Mouse (Mus musculus): ENCODE measurements around the gene Tpm1. TPM values are rescaled to one million over a fixed set of nuclear protein-coding genes. Genes with fewer than 3 reads are reported as not detected.

The Tpm1 gene
- polyA plus RNA-seq, 1 experiment from 2014 or later, result 577 TPM

- no peak overlapping the region for H3K4me2 ChIP-seq (ENCODE audit: low read length)
- WGBS, result 38% methylated on average over 6 of the region's 6 CpGs
- H3K27ac ChIP-seq, result peak overlapping the region; percentile 71
- DNase-seq (ENCODE audit: low spot score), result no peak
- no peaks in the 10 kb centered on the region for H3K36me3 ChIP-seq (ENCODE audit: insufficient read depth, low read length)
- H3K4me1 ChIP-seq (replicated peaks; ENCODE audit: insufficient read depth, low read length), result no peaks in the 10 kb centered on the region
- no peak overlapping the region for H3K9ac ChIP-seq (ENCODE audit: low read depth, low read length)
- no peak overlapping the region for H3K4me3 ChIP-seq (replicated peaks; ENCODE audit: low read depth, low read length)
- no peak for TF ChIP-seq CTCF (IDR thresholded peaks at IDR 0.05; ENCODE audit: low read depth)
- ATAC-seq (replicated peaks; ENCODE audit: low FRiP score, low read depth), result no peak
- H3K27me3 ChIP-seq (ENCODE audit: insufficient read depth, low read length), result no peaks in the 10 kb centered on the region
- no peaks in the 10 kb centered on the region for H3K9me3 ChIP-seq (replicated peaks; ENCODE audit: low read length)
Measured at GRCm38 (mm10) chr9:67071103-67071502, 21.9 kb upstream of the Tpm1 start.

- ATAC-seq (replicated peaks; ENCODE audit: low FRiP score, low read depth) (no peak), DNase-seq (ENCODE audit: low spot score) (no peak)
- no peak overlapping the region for H3K4me2 ChIP-seq (ENCODE audit: low read length)
- TF ChIP-seq CTCF (IDR thresholded peaks at IDR 0.05; ENCODE audit: low read depth), result no peak
- no peaks in the 10 kb centered on the region for H3K27me3 ChIP-seq (ENCODE audit: insufficient read depth, low read length)
- no peak overlapping the region for H3K9ac ChIP-seq (ENCODE audit: low read depth, low read length)
- H3K4me3 ChIP-seq (replicated peaks; ENCODE audit: low read depth, low read length), result no peak overlapping the region
- H3K4me1 ChIP-seq (replicated peaks; ENCODE audit: insufficient read depth, low read length), result no peaks in the 10 kb centered on the region
- no peaks in the 10 kb centered on the region for H3K36me3 ChIP-seq (ENCODE audit: insufficient read depth, low read length)
- H3K27ac ChIP-seq, result no peak overlapping the region
- WGBS, result 91% methylated on average over 6 of the region's 6 CpGs
- no peaks in the 10 kb centered on the region for H3K9me3 ChIP-seq (replicated peaks; ENCODE audit: low read length)
Measured at GRCm38 (mm10) chr9:67066616-67067015, 17.4 kb upstream of the Tpm1 start.

DNA sequence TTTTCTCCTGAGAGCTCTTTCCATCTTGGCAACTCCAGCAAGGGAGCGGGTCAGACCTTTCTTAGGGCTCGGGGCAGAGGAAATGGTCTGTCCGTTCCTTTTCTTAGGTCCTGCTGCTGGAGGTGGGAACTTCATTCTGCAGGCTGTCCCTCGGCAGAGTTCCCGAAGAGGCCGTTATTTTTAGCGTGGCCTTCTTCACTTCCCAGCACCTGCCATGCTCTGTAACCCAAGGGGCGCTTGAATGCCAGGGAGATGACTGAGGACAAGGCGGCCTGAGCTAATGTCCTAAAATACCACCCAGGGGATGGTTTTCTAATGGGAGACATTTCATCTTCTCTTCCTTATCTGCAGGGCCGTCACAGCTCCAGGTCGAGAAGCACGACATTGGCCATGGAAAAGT, 10.5 kb upstream of the Tpm1 start:
- Histone ChIP-seq H3K27me3 (ENCODE audit: insufficient read depth, low read length) (no peaks in the 10 kb centered on the region), H3K9me3 (replicated peaks; ENCODE audit: low read length) (no peaks in the 10 kb centered on the region)
- WGBS, result 73% methylated on average over 12 of the region's 12 CpGs

DNA sequence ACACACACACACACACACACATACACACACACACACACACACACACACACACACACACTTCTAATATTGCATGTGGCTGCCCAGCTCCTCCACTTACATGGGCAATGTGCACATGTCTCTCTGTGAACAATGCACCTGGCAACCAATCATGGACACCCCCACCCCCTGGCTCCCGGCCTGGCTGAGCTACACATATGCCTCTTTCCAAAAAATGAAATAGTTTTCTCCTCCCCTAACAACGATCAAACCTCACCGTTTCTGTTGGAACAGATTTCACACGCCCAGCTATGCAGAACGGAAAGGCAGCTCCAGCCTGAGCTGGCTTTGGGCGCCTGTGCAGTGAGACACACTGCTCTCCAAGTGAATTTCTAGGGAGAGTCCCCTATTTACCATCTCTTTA, 9.2 kb upstream of the Tpm1 start:
- H3K36me3 ChIP-seq (ENCODE audit: insufficient read depth, low read length), result no peaks in the 10 kb centered on the region
- 48% methylated on average over 6 of the region's 6 CpGs for WGBS
- ATAC-seq (replicated peaks; ENCODE audit: low FRiP score, low read depth) (no peak; the same call in 1 of the 2 replicates), DNase-seq (ENCODE audit: low spot score) (no peak)
- H3K4me2 ChIP-seq (ENCODE audit: low read length), result no peak overlapping the region
- no peaks in the 10 kb centered on the region for H3K27me3 ChIP-seq (ENCODE audit: insufficient read depth, low read length)
- no peaks in the 10 kb centered on the region for H3K9me3 ChIP-seq (replicated peaks; ENCODE audit: low read length)
- H3K9ac ChIP-seq (ENCODE audit: low read depth, low read length), result no peak overlapping the region
- no peaks in the 10 kb centered on the region for H3K4me1 ChIP-seq (replicated peaks; ENCODE audit: insufficient read depth, low read length)
- H3K27ac ChIP-seq, result no peak overlapping the region
- no peak for TF ChIP-seq CTCF (IDR thresholded peaks at IDR 0.05; ENCODE audit: low read depth)
- H3K4me3 ChIP-seq (replicated peaks; ENCODE audit: low read depth, low read length), result no peak overlapping the region

More for the DNA sequence above, 10.5 kb upstream of the Tpm1 start:
- no peak for DNase-seq (ENCODE audit: low spot score)
- no peak for ATAC-seq (replicated peaks; ENCODE audit: low FRiP score, low read depth)
- Histone ChIP-seq H3K4me1 (replicated peaks; ENCODE audit: insufficient read depth, low read length) (no peaks in the 10 kb centered on the region), H3K4me3 (replicated peaks; ENCODE audit: low read depth, low read length) (no peak overlapping the region), H3K4me2 (ENCODE audit: low read length) (no peak overlapping the region), H3K36me3 (ENCODE audit: insufficient read depth, low read length) (no peaks in the 10 kb centered on the region), H3K9ac (ENCODE audit: low read depth, low read length) (no peak overlapping the region), H3K27ac (no peak overlapping the region)
- TF ChIP-seq CTCF (IDR thresholded peaks at IDR 0.05; ENCODE audit: low read depth), result no peak

DNA sequence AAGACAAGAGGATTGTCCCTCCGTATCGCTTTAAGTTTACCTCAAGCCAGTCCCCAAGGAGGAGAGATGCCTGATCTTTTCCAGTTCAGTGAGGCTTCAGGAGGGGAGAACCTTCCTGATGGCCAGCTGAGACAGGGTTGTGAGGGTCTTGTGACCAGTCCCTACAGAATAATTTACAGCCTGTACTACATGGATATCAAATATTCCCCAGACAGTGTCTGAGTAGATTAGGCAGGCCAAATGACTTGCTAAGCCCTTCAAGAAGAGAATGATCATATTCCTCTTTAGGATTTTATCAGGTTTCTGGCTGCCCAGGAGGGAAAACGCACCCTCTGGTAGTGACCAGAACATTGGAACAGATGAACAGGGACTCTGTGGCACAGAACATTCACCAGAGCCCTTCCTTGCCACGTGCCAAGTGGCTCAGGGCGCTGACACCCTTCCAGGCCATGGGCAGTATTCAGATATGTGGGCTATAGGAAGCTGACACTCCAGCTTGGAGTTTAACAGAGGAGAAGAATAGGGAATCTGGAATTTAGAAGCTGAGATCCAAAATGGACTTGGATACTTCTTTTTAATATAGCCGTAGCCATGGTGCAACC, 1.6 kb upstream of the Tpm1 start:
- H3K36me3 ChIP-seq (ENCODE audit: insufficient read depth, low read length), result no peaks in the 10 kb centered on the region
- H3K27me3 ChIP-seq (ENCODE audit: insufficient read depth, low read length), result no peaks in the 10 kb centered on the region
- no peak overlapping the region for H3K9ac ChIP-seq (ENCODE audit: low read depth, low read length)
- 77% methylated on average over 6 of the region's 6 CpGs for WGBS
- no peak overlapping the region for H3K4me2 ChIP-seq (ENCODE audit: low read length)
- TF ChIP-seq CTCF (IDR thresholded peaks at IDR 0.05; ENCODE audit: low read depth), result no peak
- H3K27ac ChIP-seq, result no peak overlapping the region
- no peaks in the 10 kb centered on the region for H3K9me3 ChIP-seq (replicated peaks; ENCODE audit: low read length)
- 0 out of 2 replicates have a peak, but pooled peaks cover 9% of the 10 kb centered on the region for H3K4me1 ChIP-seq (replicated peaks; ENCODE audit: insufficient read depth, low read length)
- DNase-seq (ENCODE audit: low spot score), result no peak
- ATAC-seq (replicated peaks; ENCODE audit: low FRiP score, low read depth), result no peak
- no peak overlapping the region for H3K4me3 ChIP-seq (replicated peaks; ENCODE audit: low read depth, low read length)

DNA sequence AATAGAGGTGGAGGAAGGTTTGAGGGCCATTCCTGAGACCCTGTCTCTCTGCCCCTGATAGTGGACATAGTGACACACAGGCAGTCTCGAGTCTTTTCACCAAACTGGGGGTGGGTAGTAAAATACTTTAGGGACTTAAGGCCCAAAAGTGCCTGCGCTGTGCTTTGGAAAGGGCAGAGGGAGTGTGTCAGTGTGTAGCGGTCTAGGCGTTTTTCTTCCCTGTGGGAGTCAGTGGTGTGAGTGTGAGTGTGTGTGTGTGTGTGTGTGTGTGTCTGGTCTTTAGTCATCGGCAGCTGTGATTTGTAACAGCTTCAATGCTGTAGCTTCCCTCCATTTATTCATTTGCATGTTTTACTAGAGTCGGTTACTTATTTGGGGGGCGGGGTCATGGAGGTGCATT, 630 bp upstream of the Tpm1 start:
- peak; percentile 56 for DNase-seq (ENCODE audit: low spot score)
- TF ChIP-seq CTCF (IDR thresholded peaks at IDR 0.05; ENCODE audit: low read depth), result no peak
- Histone ChIP-seq H3K4me2 (ENCODE audit: low read length) (peak overlapping the region; percentile 87), H3K36me3 (ENCODE audit: insufficient read depth, low read length) (no peaks in the 10 kb centered on the region), H3K27me3 (ENCODE audit: insufficient read depth, low read length) (no peaks in the 10 kb centered on the region), H3K9me3 (replicated peaks; ENCODE audit: low read length) (no peaks in the 10 kb centered on the region), H3K4me3 (replicated peaks; ENCODE audit: low read depth, low read length) (peak overlapping the region; percentile 75), H3K9ac (ENCODE audit: low read depth, low read length) (peak overlapping the region; percentile 81), H3K4me1 (replicated peaks; ENCODE audit: insufficient read depth, low read length) (0 out of 2 replicates have a peak, but pooled peaks cover 16% of the 10 kb centered on the region), H3K27ac (peak overlapping the region; percentile 90)
- WGBS, result 28% methylated on average over 7 of the region's 7 CpGs
- ATAC-seq (replicated peaks; ENCODE audit: low FRiP score, low read depth), result 0 out of 2 replicates have a peak, but pooled peaks have one; percentile 16

Data from kidney, postnatal 0 days (tissue).